Mouse (Mus musculus): Measurements from ENCODE around the gene Tspan10. TPM values are rescaled to one million over a fixed set of nuclear protein-coding genes. Genes with fewer than 3 reads are reported as not detected.
"Not testable (repeated sequence)": the region's sequence is repeated elsewhere in the genome, so short reads cannot be mapped to it uniquely, and the experiment has no call there.

The Tspan10 gene
- not detected in 2 replicates for polyA plus RNA-seq (2015; fragmentation: Nextera tagmentation; extraction: Ambion mirVana)

DNA sequence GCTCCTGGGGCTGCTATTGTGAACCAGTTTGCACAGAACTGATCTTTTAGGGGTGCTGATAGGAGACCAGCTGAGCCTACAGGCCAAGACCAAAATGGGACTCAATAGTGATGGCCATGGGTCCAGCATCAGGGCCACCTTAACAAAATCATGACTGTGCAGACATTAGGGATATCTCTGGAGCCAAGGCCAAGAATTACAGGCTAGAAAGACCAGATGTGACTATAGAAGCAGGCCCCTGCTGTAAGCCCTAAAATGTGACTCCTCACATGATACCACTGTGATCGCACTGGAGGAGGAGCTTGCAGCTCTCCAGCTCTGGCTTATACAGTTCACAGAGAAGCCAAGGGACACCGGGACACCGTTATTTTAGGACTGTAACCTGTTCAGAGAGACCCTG lies at the start of gene Tspan10:
TSS of gene Tspan10 (plus strand) at position 301 of the 400 bp plus-strand sequence.
- H3K36me3 ChIP-seq (ENCODE audit: control insufficient read depth, insufficient read depth, low read length), result no peaks in the 10 kb centered on the region
- no peaks in the 10 kb centered on the region for H3K4me1 ChIP-seq (ENCODE audit: control insufficient read depth, insufficient read depth, low read length)
- H3K4me3 ChIP-seq (ENCODE audit: low read depth, low read length), result no peak within 1 kb of the TSS
- H3K9ac ChIP-seq (ENCODE audit: low read depth, low read length), result no peak within 1 kb of the TSS
- H3K4me2 ChIP-seq (ENCODE audit: low read length), result no peak within 1 kb of the TSS
- no peaks in the 10 kb centered on the region for H3K9me3 ChIP-seq (replicated peaks; ENCODE audit: control insufficient read depth, low read length, poor library complexity, severe bottlenecking)
- no peak for ATAC-seq
- 86% methylated on average over 3 of the region's 3 CpGs for WGBS
- H3K27me3 ChIP-seq (ENCODE audit: control insufficient read depth, insufficient read depth, low read depth, low read length), result no peaks in the 10 kb centered on the region
- H3K27ac ChIP-seq (ENCODE audit: low read length), result no peak within 1 kb of the TSS

GRCm38 (mm10) chr11:120395661-120396060 lies 46.8 kb upstream of the Tspan10 start:
- Histone ChIP-seq H3K9me3 (replicated peaks; ENCODE audit: control insufficient read depth, low read length, poor library complexity, severe bottlenecking) (no peaks in the 10 kb centered on the region), H3K27me3 (ENCODE audit: control insufficient read depth, insufficient read depth, low read depth, low read length) (no peaks in the 10 kb centered on the region), H3K4me2 (ENCODE audit: low read length) (no peak overlapping the region), H3K27ac (ENCODE audit: low read length) (no peak overlapping the region), H3K9ac (ENCODE audit: low read depth, low read length) (no peak overlapping the region), H3K4me3 (ENCODE audit: low read depth, low read length) (no peak overlapping the region), H3K4me1 (ENCODE audit: control insufficient read depth, insufficient read depth, low read length) (no peaks in the 10 kb centered on the region), H3K36me3 (ENCODE audit: control insufficient read depth, insufficient read depth, low read length) (peaks cover 22% of the 10 kb centered on the region)
- WGBS, result 91% methylated on average over 4 of the region's 4 CpGs
- no peak for ATAC-seq

DNA sequence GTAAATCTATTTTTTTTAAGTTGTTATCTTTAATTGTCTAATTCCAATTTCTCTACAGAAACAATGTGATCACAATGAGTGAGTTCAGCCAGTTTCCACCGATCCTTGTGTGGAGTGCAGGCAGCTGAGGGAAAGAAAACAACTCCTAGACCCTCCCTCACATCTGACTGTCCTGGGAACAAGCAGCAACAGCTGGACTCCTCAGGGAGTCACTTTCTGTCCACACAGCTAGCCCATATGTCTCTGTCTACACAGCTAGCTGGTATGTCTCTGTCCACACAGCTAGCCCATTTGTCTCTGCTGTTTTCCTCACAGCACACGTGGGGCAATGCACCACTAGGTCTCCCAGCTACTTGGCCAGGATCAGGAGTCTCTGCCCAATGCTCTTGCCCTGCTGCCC lies 44.8 kb upstream of the Tspan10 start:
- WGBS, result 87% methylated on average over 2 of the region's 2 CpGs
- Histone ChIP-seq H3K4me1 (ENCODE audit: control insufficient read depth, insufficient read depth, low read length) (no peaks in the 10 kb centered on the region), H3K4me2 (ENCODE audit: low read length) (no peak overlapping the region), H3K27me3 (ENCODE audit: control insufficient read depth, insufficient read depth, low read depth, low read length) (no peaks in the 10 kb centered on the region), H3K36me3 (ENCODE audit: control insufficient read depth, insufficient read depth, low read length) (peaks cover 23% of the 10 kb centered on the region), H3K4me3 (ENCODE audit: low read depth, low read length) (no peak overlapping the region), H3K9ac (ENCODE audit: low read depth, low read length) (no peak overlapping the region), H3K27ac (ENCODE audit: low read length) (no peak overlapping the region), H3K9me3 (replicated peaks; ENCODE audit: control insufficient read depth, low read length, poor library complexity, severe bottlenecking) (no peaks in the 10 kb centered on the region)
- no peak for ATAC-seq

DNA sequence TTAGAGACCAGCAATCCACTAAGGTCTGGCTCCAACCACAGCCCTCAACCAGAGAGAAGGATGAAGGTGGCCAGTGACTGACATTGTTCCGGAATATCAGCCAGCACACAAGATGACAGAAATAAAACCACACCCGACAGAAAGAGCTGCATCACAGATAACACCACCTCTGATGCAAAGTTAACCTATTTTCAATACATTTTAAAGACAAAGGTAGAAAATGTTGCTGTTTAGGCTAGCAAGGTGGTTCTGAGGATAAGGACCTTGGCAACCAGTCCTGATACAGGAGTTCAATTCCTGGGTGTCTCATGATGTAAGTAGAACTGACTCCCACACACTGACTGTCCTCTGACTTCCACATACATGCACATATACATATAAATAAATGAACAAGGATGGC lies 43.1 kb upstream of the Tspan10 start:
- WGBS, result 94% methylated on average over 2 of the region's 2 CpGs
- Histone ChIP-seq H3K27ac (ENCODE audit: low read length) (no peak overlapping the region), H3K4me2 (ENCODE audit: low read length) (no peak overlapping the region), H3K27me3 (ENCODE audit: control insufficient read depth, insufficient read depth, low read depth, low read length) (no peaks in the 10 kb centered on the region), H3K9me3 (replicated peaks; ENCODE audit: control insufficient read depth, low read length, poor library complexity, severe bottlenecking) (no peaks in the 10 kb centered on the region), H3K4me3 (ENCODE audit: low read depth, low read length) (no peak overlapping the region), H3K36me3 (ENCODE audit: control insufficient read depth, insufficient read depth, low read length) (peaks cover 28% of the 10 kb centered on the region), H3K4me1 (ENCODE audit: control insufficient read depth, insufficient read depth, low read length) (no peaks in the 10 kb centered on the region), H3K9ac (ENCODE audit: low read depth, low read length) (no peak overlapping the region)
- ATAC-seq, result no peak

DNA sequence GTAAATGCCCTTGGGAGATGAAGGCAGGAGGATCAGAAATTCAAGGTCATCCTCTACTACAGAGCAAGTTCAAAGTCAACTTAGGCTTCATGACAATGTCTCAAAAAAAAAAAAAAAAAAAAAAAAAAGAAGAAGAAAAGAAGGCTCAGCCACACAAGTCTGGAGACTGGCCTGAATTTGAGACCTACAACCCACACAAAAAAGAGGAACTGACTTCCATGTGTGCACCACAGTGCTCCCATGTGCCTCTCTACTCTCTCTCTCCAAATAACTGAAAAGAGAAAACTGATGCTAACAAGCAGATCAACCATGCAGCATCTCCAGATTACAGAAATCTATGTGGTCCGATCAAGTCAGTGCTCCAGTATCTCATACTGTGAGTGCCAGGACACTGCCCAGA lies 37.6 kb upstream of the Tspan10 start:
- H3K36me3 ChIP-seq (ENCODE audit: control insufficient read depth, insufficient read depth, low read length), result peaks cover 30% of the 10 kb centered on the region
- ATAC-seq, result no peak
- no peaks in the 10 kb centered on the region for H3K27me3 ChIP-seq (ENCODE audit: control insufficient read depth, insufficient read depth, low read depth, low read length)
- no peaks in the 10 kb centered on the region for H3K9me3 ChIP-seq (replicated peaks; ENCODE audit: control insufficient read depth, low read length, poor library complexity, severe bottlenecking)
- H3K27ac ChIP-seq (ENCODE audit: low read length), result no peak overlapping the region
- no peak overlapping the region for H3K9ac ChIP-seq (ENCODE audit: low read depth, low read length)
- H3K4me2 ChIP-seq (ENCODE audit: low read length), result no peak overlapping the region
- 96% methylated on average over 1 of the region's 1 CpGs for WGBS
- no peak overlapping the region for H3K4me3 ChIP-seq (ENCODE audit: low read depth, low read length)
- H3K4me1 ChIP-seq (ENCODE audit: control insufficient read depth, insufficient read depth, low read length), result no peaks in the 10 kb centered on the region

DNA sequence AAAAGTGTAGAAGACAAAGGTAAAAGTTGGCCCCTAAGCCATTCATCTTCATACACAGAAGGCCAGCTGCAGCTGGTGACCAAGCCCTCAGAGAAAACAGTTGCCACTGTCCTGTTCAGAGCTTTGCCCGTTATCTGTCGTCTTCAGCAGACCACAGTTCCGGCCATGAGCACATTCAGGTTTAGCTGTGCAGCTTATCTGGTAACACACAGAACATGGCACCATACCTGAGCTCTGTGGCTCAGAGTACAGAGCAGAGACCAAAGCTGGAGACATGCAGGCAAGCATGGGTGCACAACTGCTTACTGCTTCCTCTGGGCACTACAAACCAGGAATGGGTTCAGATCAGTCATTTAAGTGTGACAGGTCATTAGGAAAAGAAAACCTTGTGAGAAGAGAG lies 36.6 kb upstream of the Tspan10 start:
- WGBS, result 94% methylated on average over 3 of the region's 3 CpGs
- Histone ChIP-seq H3K36me3 (ENCODE audit: control insufficient read depth, insufficient read depth, low read length) (peaks cover 36% of the 10 kb centered on the region), H3K27ac (ENCODE audit: low read length) (no peak overlapping the region), H3K9me3 (replicated peaks; ENCODE audit: control insufficient read depth, low read length, poor library complexity, severe bottlenecking) (no peaks in the 10 kb centered on the region), H3K4me2 (ENCODE audit: low read length) (no peak overlapping the region), H3K27me3 (ENCODE audit: control insufficient read depth, insufficient read depth, low read depth, low read length) (no peaks in the 10 kb centered on the region), H3K4me1 (ENCODE audit: control insufficient read depth, insufficient read depth, low read length) (no peaks in the 10 kb centered on the region), H3K9ac (ENCODE audit: low read depth, low read length) (no peak overlapping the region), H3K4me3 (ENCODE audit: low read depth, low read length) (no peak overlapping the region)
- ATAC-seq, result no peak

DNA sequence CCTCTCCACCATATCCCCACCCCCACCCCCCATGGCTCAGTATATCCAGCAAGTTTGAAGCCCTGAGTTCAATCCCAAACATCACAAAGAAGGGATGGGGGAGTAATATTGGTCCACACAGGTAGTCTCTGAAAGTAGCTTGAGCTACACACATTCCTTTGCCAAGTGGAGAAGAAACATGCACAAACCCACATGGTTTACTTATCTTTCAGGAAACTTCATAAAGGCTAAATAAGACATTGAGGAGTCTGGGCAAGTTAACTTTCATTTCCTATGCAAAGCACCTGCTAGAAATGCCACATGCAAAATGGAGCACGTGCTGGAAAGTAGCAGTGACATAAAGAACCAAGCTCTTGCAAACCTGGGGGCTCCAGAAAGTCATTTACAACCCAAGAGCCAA lies 36.0 kb upstream of the Tspan10 start:
- Histone ChIP-seq H3K9ac (ENCODE audit: low read depth, low read length) (no peak overlapping the region), H3K4me2 (ENCODE audit: low read length) (no peak overlapping the region), H3K27me3 (ENCODE audit: control insufficient read depth, insufficient read depth, low read depth, low read length) (no peaks in the 10 kb centered on the region), H3K4me3 (ENCODE audit: low read depth, low read length) (no peak overlapping the region), H3K27ac (ENCODE audit: low read length) (no peak overlapping the region), H3K9me3 (replicated peaks; ENCODE audit: control insufficient read depth, low read length, poor library complexity, severe bottlenecking) (no peaks in the 10 kb centered on the region), H3K36me3 (ENCODE audit: control insufficient read depth, insufficient read depth, low read length) (peaks cover 39% of the 10 kb centered on the region), H3K4me1 (ENCODE audit: control insufficient read depth, insufficient read depth, low read length) (no peaks in the 10 kb centered on the region)
- no peak for ATAC-seq
- WGBS, result 84% methylated on average over 1 of the region's 1 CpGs

- H3K9ac ChIP-seq (ENCODE audit: low read depth, low read length); H3K4me2 ChIP-seq (ENCODE audit: low read length); H3K4me3 ChIP-seq (ENCODE audit: low read depth, low read length); H3K9me3 ChIP-seq (replicated peaks; ENCODE audit: control insufficient read depth, low read length, poor library complexity, severe bottlenecking); H3K4me1 ChIP-seq (ENCODE audit: control insufficient read depth, insufficient read depth, low read length); H3K27ac ChIP-seq (ENCODE audit: low read length); ATAC-seq; H3K27me3 ChIP-seq (ENCODE audit: control insufficient read depth, insufficient read depth, low read depth, low read length): not testable (repeated sequence)
- 94% methylated on average over 7 of the region's 10 CpGs for WGBS
- H3K36me3 ChIP-seq (ENCODE audit: control insufficient read depth, insufficient read depth, low read length), result peaks cover 51% of the 10 kb centered on the region
Measured at GRCm38 (mm10) chr11:120413621-120414020, 28.8 kb upstream of the Tspan10 start.

- 94% methylated on average over 7 of the region's 7 CpGs for WGBS
- Histone ChIP-seq H3K4me3 (ENCODE audit: low read depth, low read length) (no peak overlapping the region), H3K9me3 (replicated peaks; ENCODE audit: control insufficient read depth, low read length, poor library complexity, severe bottlenecking) (no peaks in the 10 kb centered on the region), H3K27ac (ENCODE audit: low read length) (no peak overlapping the region), H3K27me3 (ENCODE audit: control insufficient read depth, insufficient read depth, low read depth, low read length) (no peaks in the 10 kb centered on the region), H3K36me3 (ENCODE audit: control insufficient read depth, insufficient read depth, low read length) (peaks cover 41% of the 10 kb centered on the region), H3K4me2 (ENCODE audit: low read length) (no peak overlapping the region), H3K9ac (ENCODE audit: low read depth, low read length) (no peak overlapping the region), H3K4me1 (ENCODE audit: control insufficient read depth, insufficient read depth, low read length) (no peaks in the 10 kb centered on the region)
- ATAC-seq, result no peak
Measured at GRCm38 (mm10) chr11:120417852-120418251, 24.6 kb upstream of the Tspan10 start.

- H3K9me3 ChIP-seq (replicated peaks; ENCODE audit: control insufficient read depth, low read length, poor library complexity, severe bottlenecking), result no peaks in the 10 kb centered on the region
- no peak overlapping the region for H3K27ac ChIP-seq (ENCODE audit: low read length)
- peaks cover 41% of the 10 kb centered on the region for H3K36me3 ChIP-seq (ENCODE audit: control insufficient read depth, insufficient read depth, low read length)
- no peak overlapping the region for H3K9ac ChIP-seq (ENCODE audit: low read depth, low read length)
- WGBS, result 88% methylated on average over 1 of the region's 1 CpGs
- no peak overlapping the region for H3K4me2 ChIP-seq (ENCODE audit: low read length)
- H3K4me1 ChIP-seq (ENCODE audit: control insufficient read depth, insufficient read depth, low read length), result no peaks in the 10 kb centered on the region
- no peaks in the 10 kb centered on the region for H3K27me3 ChIP-seq (ENCODE audit: control insufficient read depth, insufficient read depth, low read depth, low read length)
- ATAC-seq, result no peak
- H3K4me3 ChIP-seq (ENCODE audit: low read depth, low read length), result no peak overlapping the region
Measured at GRCm38 (mm10) chr11:120418592-120418991, 23.9 kb upstream of the Tspan10 start.

Measured in midbrain, embryonic 16.5 days (tissue).